Mouse (Mus musculus) liver, embryonic 14.5 days (tissue): Measurements from ENCODE around the gene Tmtc2. TPM values are rescaled to one million over a fixed set of nuclear protein-coding genes. Genes with fewer than 3 reads are reported as not detected.

Experiments used
- ATAC-seq: fragments of 200-750 bp; cut with Nextera tagmentation; 2 replicates; pipeline ENCODE4 v1.8.0; 2017; ENCODE audit warnings: moderate number of reproducible peaks, mild to moderate bottlenecking, moderate library complexity; ENCODE audit not compliant: insufficient read depth
- DNase-seq, 3 experiments: peaks; one replicate each; pipeline ENCODE4 v3.0.0-alpha.2; 2012 to 2013; ENCODE audit warnings: low read depth in 3 of 3, low spot score in 3 of 3
- H3K27ac ChIP-seq: fragments of 300-500 bp; sonication (generic); 2 replicates; pipeline ENCODE4 v1.5.1; 2014; ENCODE audit warnings: moderate library complexity, mild to moderate bottlenecking, control low read depth, inconsistent platforms
- H3K27me3 ChIP-seq: fragments of 300-500 bp; sonication (generic); 2 replicates; pipeline ENCODE4 v1.6.1; 2014; ENCODE audit warnings: mild to moderate bottlenecking, low read length, moderate library complexity; ENCODE audit not compliant: control insufficient read depth, insufficient read depth
- H3K36me3 ChIP-seq: fragments of 300-500 bp; sonication (generic); replicated peaks from 2 replicates; pipeline ENCODE4 v1.6.1; 2014; ENCODE audit warnings: low read depth; ENCODE audit not compliant: control insufficient read depth, insufficient read depth
- H3K4me1 ChIP-seq, 2 experiments: fragments of 200-500 bp in 1 of 2; fragments of 300-500 bp in 1 of 2; sonication (generic) in 1 of 2; replicated peaks; 2 replicates each; pipeline ENCODE4 v1.6.1; 2012 to 2014; ENCODE audit warnings: antibody characterized with exemption in 1 of 2, inconsistent platforms in 1 of 2, low read length in 1 of 2; ENCODE audit not compliant: control insufficient read depth in 2 of 2, insufficient read depth in 2 of 2
- H3K4me2 ChIP-seq: fragments of 300-500 bp; sonication (generic); 2 replicates; pipeline ENCODE4 v1.6.1; 2014; ENCODE audit warnings: low read depth, mild to moderate bottlenecking, control low read depth, moderate library complexity
- H3K4me3 ChIP-seq, 2 experiments: fragments of 200-500 bp in 1 of 2; fragments of 300-500 bp in 1 of 2; sonication (generic) in 1 of 2; 2 replicates each; pipeline ENCODE4 v1.5.1; 2012 to 2014; ENCODE audit warnings: low read depth in 2 of 2, low read length in 2 of 2, mild to moderate bottlenecking in 2 of 2, control low read depth in 1 of 2, inconsistent platforms in 1 of 2, moderate library complexity in 1 of 2; ENCODE audit not compliant: insufficient read depth in 1 of 2
- H3K9ac ChIP-seq: fragments of 300-500 bp; sonication (generic); replicated peaks from 2 replicates; pipeline ENCODE4 v1.6.1; 2014; ENCODE audit warnings: mild to moderate bottlenecking, control low read depth, moderate library complexity
- H3K9me3 ChIP-seq: fragments of 300-500 bp; sonication (generic); 2 replicates; pipeline ENCODE4 v1.6.1; 2016; ENCODE audit warnings: low read length, mixed read lengths; ENCODE audit not compliant: control insufficient read depth
- CTCF ChIP-seq: IDR thresholded peaks from 2 replicates; pipeline ENCODE4 v1.5.1; 2016; ENCODE audit warnings: antibody characterized with exemption, low read depth, control low read depth
- EP300 ChIP-seq: IDR thresholded peaks from 2 replicates; pipeline ENCODE4 v1.6.1; 2016; ENCODE audit warnings: antibody characterized with exemption, low read depth
- WGBS: fragments of 180-500 bp; shearing (Covaris S2); extraction: QIAGEN DNeasy Blood & Tissue Kit; methylation state at CpG from one replicate; pipeline ENCODE4 v1.1.7; 2014; ENCODE audit not compliant: insufficient replicate concordance; 5-methylcytosine and 5-hydroxymethylcytosine counted together
- polyA plus RNA-seq, 2 experiments: library from polyadenylated mRNA; depleted of rRNA in 1 of 2; stranded (reverse) in 1 of 2; unstranded in 1 of 2; fragments of >200 nt; fragmentation: Nextera tagmentation in 1 of 2; extraction: Ambion mirVana in 1 of 2; gene quantifications; 2 replicates each; pipeline versions ENCODE4 v1.2.1 to v1.2.3; 2012 to 2014

Tmtc2 gene
- polyA plus RNA-seq, 2 experiments, result 0.33 to 0.44 TPM

- H3K4me3 ChIP-seq, result no peak overlapping the region
- ATAC-seq, result no peak
- 71% methylated on average over 1 of the region's 1 CpGs for WGBS
- no peak overlapping the region for H3K4me2 ChIP-seq
- H3K27me3 ChIP-seq, result no peaks in the 10 kb centered on the region
- no peaks in the 10 kb centered on the region for H3K9me3 ChIP-seq
- no peak for TF ChIP-seq EP300
- TF ChIP-seq CTCF, result no peak
- H3K36me3 ChIP-seq, result no peaks in the 10 kb centered on the region
- DNase-seq, result no peak
- no peak overlapping the region for H3K9ac ChIP-seq
- no peak overlapping the region for H3K27ac ChIP-seq
- H3K4me1 ChIP-seq, result no peaks in the 10 kb centered on the region
Measured at GRCm38 (mm10) chr10:105292961-105293360, 281.3 kb downstream of the Tmtc2 start.

GRCm38 (mm10) chr10:105288472-105288871, 285.8 kb downstream of the Tmtc2 start:
- no peak for ATAC-seq
- Histone ChIP-seq H3K9ac (no peak overlapping the region), H3K9me3 (no peaks in the 10 kb centered on the region), H3K4me2 (no peak overlapping the region), H3K36me3 (no peaks in the 10 kb centered on the region), H3K27me3 (no peaks in the 10 kb centered on the region), H3K27ac (no peak overlapping the region), H3K4me3 (no peak overlapping the region), H3K4me1 (no peaks in the 10 kb centered on the region)
- DNase-seq, result no peak
- TF ChIP-seq EP300 (no peak), CTCF (no peak)
- 56% methylated on average over 2 of the region's 2 CpGs for WGBS

GRCm38 (mm10) chr10:105287575-105287974, 286.7 kb downstream of the Tmtc2 start:
- Histone ChIP-seq H3K4me2 (no peak overlapping the region), H3K36me3 (no peaks in the 10 kb centered on the region), H3K27ac (no peak overlapping the region), H3K4me1 (no peaks in the 10 kb centered on the region), H3K27me3 (no peaks in the 10 kb centered on the region), H3K9me3 (no peaks in the 10 kb centered on the region), H3K9ac (no peak overlapping the region), H3K4me3 (no peak overlapping the region)
- DNase-seq (no peak), ATAC-seq (no peak)
- no peak for TF ChIP-seq CTCF
- no peak for TF ChIP-seq EP300
- 68% methylated on average over 3 of the region's 3 CpGs for WGBS

GRCm38 (mm10) chr10:105287064-105287463, 287.2 kb downstream of the Tmtc2 start:
- Histone ChIP-seq H3K27me3 (no peaks in the 10 kb centered on the region), H3K4me1 (no peaks in the 10 kb centered on the region), H3K4me3 (no peak overlapping the region), H3K9me3 (no peaks in the 10 kb centered on the region), H3K36me3 (no peaks in the 10 kb centered on the region), H3K4me2 (no peak overlapping the region), H3K27ac (no peak overlapping the region), H3K9ac (no peak overlapping the region)
- WGBS, result 67% methylated on average over 7 of the region's 7 CpGs
- DNase-seq, result no peak
- TF ChIP-seq EP300 (no peak), CTCF (no peak)
- no peak for ATAC-seq

GRCm38 (mm10) chr10:105286221-105286620, 288.0 kb downstream of the Tmtc2 start:
- Histone ChIP-seq H3K9me3 (no peaks in the 10 kb centered on the region), H3K36me3 (no peaks in the 10 kb centered on the region), H3K9ac (no peak overlapping the region), H3K27ac (no peak overlapping the region), H3K4me3 (no peak overlapping the region), H3K4me1 (no peaks in the 10 kb centered on the region), H3K4me2 (no peak overlapping the region), H3K27me3 (no peaks in the 10 kb centered on the region)
- WGBS, result 57% methylated on average over 2 of the region's 2 CpGs
- no peak for DNase-seq
- TF ChIP-seq EP300 (no peak), CTCF (no peak)
- no peak for ATAC-seq
